Mouse (Mus musculus) left cerebral cortex, adult 11 months (tissue): ENCODE data around the gene Plekhm1.

Experiments
- DNase-seq: peaks from one replicate; pipeline ENCODE4 v3.0.0; 2022; ENCODE audit warnings: low spot score

Gene Plekhm1

GRCm38 (mm10) chr11:103394025-103394424, 18.5 kb downstream of the Plekhm1 start:
- no peak for DNase-seq

DNA sequence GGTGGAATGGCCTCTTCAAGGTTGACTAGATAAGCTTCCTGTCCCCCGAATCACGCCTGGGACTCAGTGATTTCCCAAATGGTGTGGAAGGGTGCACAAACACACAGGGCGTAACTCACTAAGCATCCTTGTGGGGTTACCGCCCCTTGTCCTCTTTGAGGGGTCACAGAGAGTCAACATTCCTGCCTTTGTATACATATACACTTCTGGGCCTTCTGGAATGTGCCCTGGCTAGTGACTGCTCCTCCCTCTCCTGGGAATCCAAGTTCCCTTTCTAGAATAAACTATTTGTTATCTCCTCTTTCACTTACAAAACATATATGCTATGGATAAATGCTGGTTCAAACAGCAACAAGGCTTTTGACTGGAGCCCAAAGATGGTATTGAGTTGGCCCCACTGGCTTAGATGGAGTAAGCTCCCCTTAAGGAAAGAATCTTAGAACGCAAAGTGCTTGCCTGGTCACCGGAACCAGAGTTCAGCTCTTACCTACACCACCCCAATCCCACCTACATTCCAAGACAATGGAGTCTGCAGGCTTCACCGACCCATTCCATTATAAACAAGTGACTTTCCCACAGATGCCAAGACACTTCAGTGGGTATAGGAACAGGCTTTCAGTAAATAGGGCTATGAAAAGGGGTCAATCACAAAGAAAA, 24.5 kb downstream of the Plekhm1 start:
- DNase-seq: no peak

GRCm38 (mm10) chr11:103386827-103387226, 25.7 kb downstream of the Plekhm1 start:
- no peak for DNase-seq

DNA sequence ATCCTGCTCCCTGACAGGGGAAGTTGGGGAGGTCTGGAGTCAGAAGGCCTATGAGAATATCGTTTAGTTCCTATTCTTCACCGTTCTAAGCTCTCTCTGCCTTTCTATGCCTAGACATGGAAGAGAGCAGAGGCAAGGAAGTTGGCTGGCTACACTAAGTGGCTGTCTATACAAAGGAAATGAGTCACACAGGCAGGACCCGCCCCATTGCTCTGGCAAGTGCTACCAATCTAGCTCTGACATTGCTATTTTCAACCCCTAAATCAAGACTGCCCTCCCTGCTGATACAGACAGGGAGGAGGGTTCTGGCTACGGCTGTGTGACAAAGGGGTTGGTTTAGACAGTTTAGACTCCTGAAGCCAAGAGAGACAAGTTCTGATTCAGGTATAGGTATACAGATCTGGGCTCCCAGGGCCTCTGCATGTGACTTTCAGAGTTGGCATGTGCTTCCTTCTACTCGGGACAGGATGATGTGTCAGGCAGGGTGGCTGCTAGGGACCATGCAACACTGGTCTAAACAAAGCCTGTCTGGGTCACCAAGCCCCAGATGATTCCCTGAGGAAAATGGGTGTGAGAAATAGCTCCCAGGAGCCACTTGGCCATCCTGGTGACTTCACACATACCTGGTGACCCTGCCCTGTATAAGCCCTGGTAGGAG, 30.4 kb downstream of the Plekhm1 start:
- DNase-seq: no peak

- DNase-seq: no peak
Observed at GRCm38 (mm10) chr11:103381505-103381904, 31.0 kb downstream of the Plekhm1 start.

DNA sequence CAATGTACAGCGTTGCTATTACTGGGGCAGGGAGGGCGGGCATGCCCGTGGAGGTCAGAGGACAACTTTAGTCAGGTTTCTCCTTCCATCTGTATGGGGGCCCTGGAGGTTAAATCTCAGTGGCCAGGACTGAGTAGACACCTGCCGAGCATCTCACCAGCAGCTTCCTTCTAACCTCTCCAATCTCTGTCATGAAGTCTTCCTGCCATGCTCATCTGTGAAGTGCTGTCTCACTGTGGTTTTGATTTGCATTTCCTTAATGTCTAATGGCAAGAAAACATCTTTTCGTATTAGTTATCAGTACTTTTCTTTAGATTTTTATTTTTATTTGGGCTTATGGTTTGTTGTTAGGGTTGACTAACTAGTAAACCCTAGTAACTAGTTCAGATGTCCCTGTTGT, 32.0 kb downstream of the Plekhm1 start:
- DNase-seq: no peak

DNA sequence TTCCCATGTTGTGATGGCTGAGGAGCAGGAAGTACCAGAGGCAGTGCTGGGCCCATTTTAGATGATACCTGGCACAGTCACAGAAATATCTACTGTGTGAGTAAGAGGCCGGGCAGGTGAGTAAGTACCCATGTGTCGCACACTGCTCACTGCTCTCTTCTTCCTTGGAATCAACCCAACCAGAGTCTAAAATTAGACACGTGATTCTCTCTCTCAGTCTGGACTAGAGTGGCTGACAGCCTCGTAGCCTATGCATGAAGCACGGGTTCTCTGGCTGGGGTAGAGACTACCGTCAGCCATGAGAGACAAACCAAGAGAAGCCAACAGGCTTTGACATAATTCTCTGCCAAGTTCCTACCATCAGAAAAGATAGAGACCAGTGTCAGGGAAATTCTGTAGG, 34.1 kb downstream of the Plekhm1 start:
- no peak for DNase-seq

- DNase-seq: no peak
Observed at GRCm38 (mm10) chr11:103375772-103376171, 36.7 kb downstream of the Plekhm1 start.

DNA sequence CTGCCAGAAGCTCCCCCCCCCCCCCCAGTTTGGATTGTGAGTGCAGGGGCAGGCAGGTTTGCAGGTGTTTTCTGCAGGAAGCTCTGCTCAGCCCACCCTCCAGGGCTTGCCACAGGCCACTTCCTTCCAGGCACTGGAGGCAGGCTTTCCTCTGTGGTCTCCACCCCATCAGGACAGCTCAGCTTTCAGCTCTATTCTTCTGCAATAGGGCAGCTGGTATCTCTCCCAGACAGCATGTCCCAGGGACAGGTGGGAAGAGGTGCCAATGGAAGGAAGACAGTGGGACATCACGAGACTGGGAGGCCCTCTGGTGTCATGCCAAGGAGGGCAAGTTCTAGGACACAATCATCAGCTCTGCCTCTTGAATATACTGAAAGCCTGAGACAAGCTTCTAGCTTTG, 37.2 kb downstream of the Plekhm1 start:
- no peak for DNase-seq

DNA sequence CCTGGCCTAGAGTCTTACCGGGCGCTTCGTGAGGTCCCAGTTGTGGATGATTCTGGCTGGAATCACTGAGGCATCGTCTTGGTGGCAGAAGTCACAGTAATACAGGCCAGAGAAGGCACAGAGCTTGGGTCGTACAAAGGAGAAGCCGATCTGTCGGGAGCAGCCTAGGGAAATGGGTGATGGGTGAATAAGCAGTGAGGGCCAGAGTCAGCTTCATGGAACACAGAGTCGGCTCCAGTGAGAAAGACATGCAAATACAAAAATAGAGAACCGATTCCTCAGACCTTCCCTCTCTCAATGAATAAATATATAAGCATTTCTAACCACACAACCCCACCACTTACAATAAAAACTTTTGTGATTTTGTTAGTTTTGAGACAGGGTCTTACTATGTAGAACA, 38.6 kb downstream of the Plekhm1 start:
- DNase-seq: no peak

GRCm38 (mm10) chr11:103372561-103372960, 39.9 kb downstream of the Plekhm1 start:
- DNase-seq: no peak

DNA sequence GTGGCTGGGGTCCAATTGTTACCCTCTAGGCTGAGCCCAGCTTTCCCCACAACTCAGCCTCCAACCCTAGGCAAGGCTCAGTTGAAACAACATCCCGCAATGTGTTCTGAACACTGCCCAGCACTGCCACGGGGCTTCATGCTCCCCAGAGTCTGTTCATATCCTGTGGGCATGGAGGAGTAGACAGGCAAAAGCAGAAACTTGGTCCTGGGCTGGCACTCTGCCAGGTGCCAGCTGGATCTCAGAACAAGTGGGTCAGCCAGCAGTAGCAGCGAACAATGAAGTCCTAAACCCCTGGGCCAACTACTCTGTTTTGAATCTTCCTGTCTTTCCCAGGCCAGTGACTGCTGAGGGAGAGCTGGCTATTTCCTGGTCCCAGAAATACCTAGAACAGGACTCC, 40.4 kb downstream of the Plekhm1 start:
- no peak for DNase-seq

DNA sequence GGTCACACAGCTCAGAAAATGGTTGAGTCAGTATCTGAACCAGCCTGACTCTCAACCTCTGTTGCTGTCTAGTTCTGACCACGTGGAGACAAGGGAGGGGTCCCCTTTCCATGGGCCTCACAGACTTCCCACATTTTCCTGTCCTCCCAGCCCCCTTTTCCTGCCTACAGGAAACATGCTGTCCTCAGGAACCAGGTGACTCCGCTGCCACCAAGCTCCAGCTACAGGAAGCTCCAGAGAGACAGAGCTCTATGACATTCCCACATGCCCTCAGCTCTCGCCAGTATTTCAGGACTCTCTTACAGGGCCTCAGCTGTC, 41.3 kb downstream of the Plekhm1 start:
- DNase-seq: no peak

- DNase-seq: no peak
Observed at GRCm38 (mm10) chr11:103370397-103371221, 41.9 kb downstream of the Plekhm1 start.

DNA sequence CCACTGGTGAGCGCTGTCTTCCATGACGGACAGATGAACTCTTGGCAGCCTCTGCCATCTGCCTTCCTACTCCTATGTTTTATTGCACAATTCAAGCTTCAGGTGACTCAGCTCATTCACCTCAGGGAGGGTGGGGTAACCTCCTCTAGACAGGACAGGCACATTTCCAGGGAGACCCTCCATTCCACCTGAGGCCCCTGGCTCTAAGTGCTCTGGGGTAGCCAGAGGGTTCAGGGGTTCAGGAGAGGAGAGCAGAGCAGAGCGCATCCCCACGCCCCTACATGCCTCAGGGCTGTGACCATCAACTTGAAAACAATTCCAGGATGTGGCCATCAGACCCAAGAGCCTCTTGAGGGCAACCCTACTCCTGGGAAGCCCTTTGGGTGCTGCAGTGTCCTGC, 47.0 kb downstream of the Plekhm1 start:
- no peak for DNase-seq

- no peak for DNase-seq
Observed at GRCm38 (mm10) chr11:103365022-103365421, 47.5 kb downstream of the Plekhm1 start.

DNA sequence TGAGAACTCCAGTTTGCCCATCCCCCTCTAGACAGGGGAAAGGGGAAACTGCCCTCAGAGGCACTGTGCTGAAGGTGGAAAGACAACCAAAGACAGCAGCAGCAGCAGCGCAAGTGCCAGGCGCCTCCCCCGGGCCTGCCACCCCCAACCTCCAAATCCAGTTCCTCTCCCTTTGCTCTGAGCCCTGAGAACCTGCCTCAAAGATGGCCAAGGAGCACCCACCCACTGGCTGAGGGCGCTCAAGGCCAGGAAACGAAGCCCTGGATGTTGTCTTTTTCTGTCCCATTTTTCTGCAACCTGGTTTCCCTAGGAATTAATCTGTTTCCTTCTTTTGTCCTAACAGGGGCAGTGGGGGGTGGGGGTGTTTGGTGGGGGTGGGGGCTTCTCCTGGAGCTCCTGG, 48.2 kb downstream of the Plekhm1 start:
- no peak for DNase-seq

DNA sequence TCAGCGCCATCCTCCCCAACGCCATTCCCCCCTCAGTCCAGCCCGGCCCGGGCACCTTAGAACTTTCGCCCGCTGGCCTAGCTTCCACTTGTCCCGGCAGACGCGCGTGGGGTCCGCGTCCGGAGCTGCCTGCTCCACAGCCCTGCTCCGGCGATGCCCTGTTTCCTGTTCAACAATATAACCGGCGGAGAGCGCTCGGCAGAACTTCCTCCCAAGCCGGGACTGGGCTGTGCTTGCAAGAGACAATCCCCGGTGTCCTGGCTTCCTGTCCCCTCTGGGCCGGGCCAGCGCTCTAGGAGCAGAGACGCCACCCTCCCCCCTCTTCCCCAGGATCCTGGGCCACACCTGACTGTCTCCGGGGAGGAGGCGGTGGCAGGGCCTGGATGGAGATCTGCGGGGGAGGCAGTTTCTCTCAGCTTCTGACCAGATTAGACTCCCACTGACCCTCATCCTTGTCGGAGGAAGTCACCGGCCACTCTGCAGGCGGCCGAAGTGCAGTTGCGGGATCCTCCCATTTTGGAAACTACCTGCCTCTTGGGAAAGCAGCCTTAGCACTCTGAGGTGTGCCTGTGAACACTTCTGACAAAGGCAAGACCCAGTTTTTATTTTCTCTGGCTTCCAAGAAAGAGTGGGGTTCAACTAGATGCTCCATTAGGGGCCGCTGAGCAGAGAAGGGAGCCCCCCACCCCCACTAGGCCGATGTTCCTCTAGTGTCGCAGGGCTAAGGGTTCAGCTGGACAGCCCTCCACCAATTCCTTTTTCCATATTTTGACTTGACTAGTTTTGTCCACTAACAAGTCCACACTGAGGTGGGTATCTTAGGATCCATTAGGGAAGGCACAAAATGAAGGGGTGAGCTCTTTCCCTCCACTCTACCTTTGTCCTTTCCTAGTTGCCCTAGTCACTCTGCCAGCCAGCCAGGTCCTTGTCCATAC, 49.0 kb downstream of the Plekhm1 start, which contains the start of gene Arhgap27:
Gene Arhgap27 (minus strand): TSS at position 479 of the 935 bp plus-strand sequence.
- no peak for DNase-seq

DNA sequence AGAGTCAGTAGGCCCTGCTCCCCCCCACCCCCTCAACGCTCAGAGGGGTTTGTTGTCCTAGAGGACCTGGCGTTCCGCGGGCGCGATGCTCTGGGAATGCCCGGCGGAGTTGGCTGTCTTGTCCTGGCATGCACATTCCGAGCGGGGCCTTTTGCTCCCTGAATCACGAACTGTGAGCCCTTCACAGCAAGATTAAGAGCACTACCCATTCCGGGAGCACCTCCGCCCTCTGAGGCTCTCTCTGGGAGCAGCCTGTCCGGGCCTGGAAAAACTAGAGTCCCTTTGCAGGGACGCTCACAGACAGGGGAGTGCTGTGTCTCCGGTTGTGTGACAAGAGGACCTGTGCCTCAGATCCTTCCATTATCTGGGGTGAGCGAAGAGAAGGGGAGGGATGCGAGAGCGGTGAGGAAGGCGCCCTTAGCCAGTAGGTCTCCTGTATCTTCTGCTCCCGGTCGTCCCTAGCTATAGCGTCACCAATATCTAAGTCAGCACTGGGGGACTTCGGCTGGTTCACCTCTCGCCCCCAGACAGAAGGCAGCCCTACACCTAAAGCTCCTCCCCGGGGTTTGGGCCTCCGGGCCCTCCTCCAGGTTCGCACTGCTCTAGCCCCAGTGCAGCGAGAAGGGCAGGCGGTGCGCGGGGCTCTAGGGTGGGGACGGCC, 49.8 kb downstream of the Plekhm1 start:
- DNase-seq: no peak

- no peak for DNase-seq
Observed at GRCm38 (mm10) chr11:103362054-103362432, 50.4 kb downstream of the Plekhm1 start.

- no peak for DNase-seq
Observed at GRCm38 (mm10) chr11:103361396-103362053, 51.0 kb downstream of the Plekhm1 start.
